Mouse (Mus musculus) common myeloid progenitor, adult 5-6 weeks (primary cell): Measurements from ENCODE around the gene Tm9sf2. TPM values are rescaled to one million over a fixed set of nuclear protein-coding genes. Genes with fewer than 3 reads are reported as not detected.
A peak's percentile ranks its signal among the peaks of the same experiment; 100 is the strongest.

Experiments
- ATAC-seq: replicated peaks from 2 replicates; pipeline ENCODE4 v1.8.0; 2016; ENCODE audit warnings: low read depth, mild to moderate bottlenecking, moderate TSS enrichment, inconsistent platforms; ENCODE audit not compliant: poor library complexity, severe bottlenecking
- total RNA-seq: library from RNA; stranded (forward); fragments of 200-1000, 187-1606 nt; gene quantifications from 2 replicates; pipeline ENCODE4 v1.2.3, GENCODE M21; 2017

Tm9sf2 gene
- 83.4 and 99.2 TPM in 2 replicates for total RNA-seq

DNA sequence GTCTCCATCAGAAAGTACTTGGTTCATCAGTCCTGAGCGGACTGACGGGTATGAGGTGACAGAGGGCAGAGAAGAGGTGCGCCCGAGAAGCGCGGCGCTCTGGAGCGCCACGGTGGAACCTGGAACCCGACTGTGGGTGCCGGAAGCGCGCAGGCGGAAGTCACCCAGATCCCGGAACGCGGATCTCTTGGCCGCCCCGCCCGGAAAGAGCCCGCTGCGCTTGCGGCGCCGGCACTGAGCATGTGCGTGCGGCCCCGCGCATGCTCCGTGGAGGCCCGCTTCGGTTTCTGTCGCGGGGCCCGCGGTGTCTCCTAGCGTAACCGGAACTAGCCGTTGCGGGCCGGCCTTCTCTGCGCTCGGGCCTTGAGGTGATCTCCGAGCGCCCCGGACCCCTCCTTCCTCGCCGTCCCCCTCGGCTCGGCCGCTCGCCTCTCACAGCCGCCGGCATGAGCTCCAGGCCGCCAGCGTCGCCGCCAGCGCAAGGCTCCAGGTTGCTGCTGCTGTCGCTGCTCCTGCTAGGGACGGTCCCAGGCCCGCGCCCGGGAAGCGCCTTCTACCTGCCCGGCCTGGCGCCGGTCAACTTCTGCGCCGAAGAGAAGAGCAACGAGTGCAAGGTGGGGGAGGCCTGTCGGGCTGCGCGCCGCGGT is at the start of gene Tm9sf2:
Gene Tm9sf2, plus strand, starts transcription at position 217 of the 647 bp plus-strand sequence.
- ATAC-seq, result peak; percentile 76

DNA sequence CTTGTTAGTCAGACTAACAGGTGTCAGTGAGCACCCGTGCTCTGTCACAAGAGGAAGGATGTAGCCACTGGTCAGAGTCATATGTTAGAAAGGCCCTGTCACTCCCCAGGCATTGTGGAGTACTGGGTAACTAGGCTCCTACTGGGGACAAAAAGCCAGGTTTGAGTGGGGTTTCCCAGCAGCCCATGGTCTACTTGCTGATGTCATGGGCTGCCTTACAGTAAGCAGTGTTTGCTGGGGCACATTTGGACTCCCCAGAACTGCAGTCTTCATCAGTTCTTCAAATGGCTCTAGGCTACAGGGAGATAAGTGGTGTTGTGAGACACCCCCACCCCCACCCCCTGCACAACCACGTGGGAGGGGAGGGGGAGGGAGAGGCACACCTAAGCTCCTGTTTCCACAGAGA is 48.9 kb upstream of the Tm9sf2 start:
- ATAC-seq, result 0 out of 2 replicates have a peak, but pooled peaks have one; percentile 18

DNA sequence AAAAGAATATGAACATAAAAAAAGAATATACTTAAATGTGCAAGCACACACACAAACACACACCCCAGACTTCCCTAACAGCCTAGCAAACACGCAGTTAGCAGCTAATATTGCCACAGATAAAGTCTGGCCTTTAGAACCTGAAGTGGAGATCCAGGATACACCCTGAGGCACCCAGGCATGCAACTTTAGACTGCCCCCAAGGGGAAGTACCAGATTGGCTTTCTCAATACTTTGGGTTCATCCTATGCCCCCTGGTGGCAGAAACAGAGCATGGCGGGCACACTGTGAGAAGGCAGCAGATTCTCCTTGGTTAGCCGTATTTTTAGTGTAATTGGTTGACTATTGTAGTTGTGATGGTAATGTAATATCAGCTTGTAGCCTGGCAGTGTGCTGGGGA is 46.2 kb upstream of the Tm9sf2 start:
- peak; percentile 79 for ATAC-seq

DNA sequence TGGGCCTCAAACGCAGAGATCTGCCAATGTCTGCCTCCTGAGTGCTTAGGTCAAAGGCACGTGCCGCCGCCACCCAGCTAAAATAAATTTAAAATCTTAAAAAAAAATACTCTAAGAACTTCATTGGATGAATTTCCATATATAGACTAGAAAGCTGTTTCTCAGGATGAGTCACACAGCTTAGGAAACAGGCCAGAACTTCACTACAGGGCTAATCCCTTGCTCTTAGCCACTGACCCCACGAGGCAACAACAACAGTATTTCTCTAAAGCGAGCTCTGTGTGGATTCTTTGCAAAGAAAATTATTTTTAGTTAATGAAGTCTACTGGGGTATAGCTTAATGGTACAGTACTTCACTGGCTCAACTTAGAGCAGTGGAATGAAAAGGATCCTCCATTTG is 45.5 kb upstream of the Tm9sf2 start:
- ATAC-seq, result no peak

DNA sequence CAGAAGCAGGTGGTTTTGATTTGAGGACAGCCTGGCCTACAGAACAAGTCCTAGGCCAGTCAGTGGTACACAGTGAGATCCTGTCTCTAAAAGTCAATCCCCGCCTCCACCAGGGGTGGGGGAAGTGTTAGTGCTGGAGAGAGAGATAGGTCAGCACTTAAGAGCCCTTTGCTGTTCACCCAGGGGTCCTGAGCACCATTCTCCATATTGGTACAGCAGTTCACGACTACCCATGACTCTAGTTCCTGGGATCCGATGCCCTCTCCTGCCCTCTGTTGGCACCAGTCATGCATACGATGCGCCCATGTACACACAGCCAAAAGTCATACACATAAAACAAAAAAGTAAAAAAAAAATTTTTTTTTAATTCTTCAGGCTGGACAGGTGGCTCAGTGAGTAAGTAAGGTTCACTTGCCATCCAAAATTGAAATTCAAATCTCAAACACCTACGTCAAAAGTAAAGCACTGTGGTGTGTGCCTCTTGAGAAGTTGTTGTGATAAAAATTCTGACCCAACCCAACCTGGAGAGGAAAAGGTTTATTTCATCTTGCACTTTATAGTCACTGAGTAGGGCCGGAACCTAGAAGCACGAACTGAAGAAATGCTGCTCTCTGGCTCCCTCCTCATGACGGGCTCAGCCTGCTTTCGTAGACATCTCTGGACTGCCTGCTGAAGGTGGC is 44.3 kb upstream of the Tm9sf2 start:
- ATAC-seq, result no peak

DNA sequence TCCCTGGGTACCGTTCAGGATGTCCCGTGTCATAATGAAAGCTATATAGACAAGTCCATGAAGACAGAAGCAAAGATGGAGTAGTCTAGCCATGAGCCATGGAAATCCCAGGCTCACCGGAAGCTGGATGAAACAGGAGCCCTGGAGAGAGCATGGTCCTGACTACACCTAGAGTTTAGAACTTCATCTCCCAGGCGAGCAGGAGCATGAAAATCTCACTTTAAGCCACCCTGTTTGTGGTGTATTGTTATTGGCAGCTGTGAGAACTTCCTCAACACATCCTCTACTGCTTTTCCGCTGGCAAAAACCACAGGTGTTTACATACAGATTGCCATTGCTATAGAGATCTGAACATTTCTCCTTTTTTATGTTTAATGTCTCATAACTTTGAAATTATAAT is 43.2 kb upstream of the Tm9sf2 start:
- peak; percentile 53 for ATAC-seq

DNA sequence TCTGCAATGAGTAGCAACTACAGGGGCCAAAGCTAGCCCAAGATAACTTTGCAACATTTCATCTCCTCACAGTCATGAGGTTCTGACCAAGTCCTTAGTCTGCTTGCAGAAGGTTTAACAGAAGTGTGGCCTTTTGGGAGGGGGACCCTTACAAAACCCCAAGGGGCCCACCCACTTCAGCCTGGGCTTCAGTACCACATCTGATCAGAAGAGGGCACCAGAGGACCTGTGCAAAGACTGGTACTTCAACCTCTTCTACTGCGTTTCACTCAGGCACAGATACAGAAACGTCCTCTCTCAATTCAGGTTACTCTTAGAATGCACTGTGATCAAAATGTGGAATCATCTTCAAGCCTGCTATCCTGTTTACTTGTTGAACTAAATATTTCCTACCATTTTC is 42.3 kb upstream of the Tm9sf2 start:
- ATAC-seq, result peak; percentile 53

DNA sequence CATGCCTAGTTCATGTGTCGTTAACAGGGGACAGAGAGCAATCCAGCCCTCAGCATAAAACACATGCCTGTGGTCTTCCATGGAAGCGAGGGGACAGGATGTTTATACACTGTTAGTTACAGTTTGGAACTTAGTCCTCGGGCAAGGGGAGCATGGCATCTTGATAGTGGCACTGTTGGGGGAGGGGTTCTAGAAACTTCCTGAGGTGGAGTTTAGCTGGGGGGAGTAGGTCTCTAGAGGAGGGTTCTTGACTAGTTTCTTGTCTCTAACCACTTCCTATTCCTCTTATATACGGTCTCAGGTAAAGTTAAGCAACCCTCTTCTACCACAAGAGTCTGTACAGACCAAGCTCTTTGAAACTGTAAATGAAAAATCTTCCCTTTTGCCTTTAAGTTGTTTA is 40.6 kb upstream of the Tm9sf2 start:
- peak; percentile 21 for ATAC-seq

DNA sequence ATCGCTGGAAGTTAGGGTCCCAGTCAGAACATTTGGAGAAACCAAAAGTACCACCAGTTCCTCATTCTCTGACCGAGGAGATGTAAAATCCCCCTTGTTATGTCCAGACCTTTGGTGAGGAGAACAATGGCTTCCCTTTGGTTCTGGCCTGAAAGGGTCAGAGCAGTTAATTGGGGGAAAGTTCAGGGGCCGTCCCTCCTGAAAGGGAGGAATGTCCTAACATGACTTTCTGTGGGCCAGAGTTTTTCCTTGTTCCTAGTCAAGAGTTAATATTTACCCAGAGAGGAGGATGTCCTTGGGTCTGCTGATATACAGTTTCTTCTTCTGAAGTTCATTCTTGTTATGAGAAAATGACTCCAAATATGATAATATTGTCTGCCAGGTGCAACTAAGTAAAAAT is 38.8 kb upstream of the Tm9sf2 start:
- peak; percentile 16; the same call in 1 of the 2 replicates for ATAC-seq

DNA sequence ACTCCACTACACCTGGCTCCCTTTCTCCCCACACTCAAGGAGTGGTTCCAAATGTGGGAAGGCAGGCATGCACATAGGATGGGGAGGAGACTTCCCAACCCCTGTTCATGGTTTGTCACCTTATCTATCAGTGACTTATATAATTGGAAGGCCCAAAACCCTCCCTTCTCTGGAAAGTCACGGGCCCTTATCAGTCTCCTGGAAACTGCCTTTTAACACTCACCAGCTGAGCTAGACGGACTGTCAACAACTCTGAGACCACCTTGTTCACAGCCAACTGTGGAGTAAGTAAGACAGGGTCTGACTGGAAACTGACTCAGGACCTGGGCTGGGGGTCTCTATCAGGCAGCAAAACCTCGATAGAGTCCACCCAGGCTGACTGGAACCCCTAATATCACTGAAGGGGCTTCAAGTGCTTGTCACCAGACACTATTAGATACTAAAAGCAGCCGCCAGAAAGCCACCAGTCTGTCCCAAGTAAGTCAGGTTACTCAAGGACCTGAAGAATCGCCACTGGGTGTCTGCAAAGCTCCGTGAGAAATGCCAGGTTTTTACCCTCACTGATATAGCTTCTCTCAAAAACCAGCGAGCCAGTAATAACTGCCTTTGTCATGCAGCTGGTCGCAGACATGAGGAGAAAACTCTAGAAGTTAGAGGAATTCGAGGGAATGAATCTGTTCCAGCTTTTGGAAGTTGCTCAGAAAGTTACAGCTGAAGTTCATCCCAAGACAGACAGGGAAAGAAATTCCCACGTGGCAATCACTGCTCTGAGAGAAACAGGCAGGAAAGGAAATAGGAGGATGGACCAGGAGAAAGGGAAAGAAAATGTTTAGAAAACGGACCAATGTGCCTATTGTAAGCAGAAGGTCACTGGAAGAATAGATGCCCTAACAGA is 37.8 kb upstream of the Tm9sf2 start:
- no peak for ATAC-seq

DNA sequence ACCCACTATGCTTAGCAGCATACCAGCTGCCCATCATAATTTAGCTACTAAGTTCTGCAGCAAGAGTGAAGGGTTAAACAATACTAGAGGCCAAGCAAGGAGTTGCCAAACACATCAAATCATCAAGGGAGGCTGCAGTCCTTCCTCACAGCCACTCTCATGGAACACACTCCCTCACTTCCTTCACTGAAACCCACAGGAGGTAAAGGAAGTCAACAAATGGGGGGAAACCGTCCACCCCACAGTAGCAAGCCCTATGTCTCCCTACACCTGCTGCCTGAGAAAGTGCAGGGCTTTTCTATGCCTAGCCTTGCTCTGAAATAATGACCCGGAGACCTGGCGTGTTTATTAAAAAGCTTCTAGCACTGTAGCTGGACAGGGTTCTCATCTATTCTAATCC is 36.9 kb upstream of the Tm9sf2 start:
- ATAC-seq, result peak; percentile 31

DNA sequence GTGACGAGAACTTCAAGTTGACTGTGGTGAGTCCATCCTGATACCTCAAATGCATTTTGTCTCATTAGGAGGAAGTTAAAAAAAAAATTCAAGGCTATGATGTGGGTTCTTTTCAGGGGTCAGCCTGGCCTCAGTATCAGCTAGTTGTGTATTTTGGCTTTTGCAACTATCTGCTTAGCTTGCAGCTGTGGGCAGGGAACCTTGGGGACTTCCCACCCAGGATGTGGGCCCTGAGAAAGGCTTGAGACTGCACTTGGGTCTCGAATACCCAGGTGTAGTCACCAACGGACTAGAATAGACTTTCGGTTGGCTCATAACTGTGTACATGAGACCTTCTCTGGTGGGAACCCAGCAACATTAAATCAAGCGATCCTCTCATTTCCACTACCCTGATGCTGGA is 33.4 kb upstream of the Tm9sf2 start:
- no peak for ATAC-seq

DNA sequence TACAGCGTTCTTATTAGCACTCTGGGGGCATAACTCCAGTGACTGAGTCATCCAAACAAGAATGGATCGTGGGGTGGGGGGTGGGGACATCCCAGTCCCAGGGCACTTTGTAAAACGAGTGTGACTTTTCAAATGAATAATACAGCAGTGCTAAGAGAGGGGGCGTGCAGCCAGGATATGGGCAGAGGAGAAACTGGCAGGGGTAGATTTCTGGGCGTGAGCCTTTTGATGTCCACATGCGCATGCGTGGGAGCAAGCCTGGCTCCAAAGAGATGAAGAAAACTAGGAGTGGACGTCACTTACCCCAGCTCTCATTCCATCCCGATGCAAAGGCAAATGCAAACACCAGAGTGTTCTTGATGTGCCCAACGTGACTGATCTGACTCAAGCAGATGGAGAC is 32.5 kb upstream of the Tm9sf2 start:
- no peak for ATAC-seq

DNA sequence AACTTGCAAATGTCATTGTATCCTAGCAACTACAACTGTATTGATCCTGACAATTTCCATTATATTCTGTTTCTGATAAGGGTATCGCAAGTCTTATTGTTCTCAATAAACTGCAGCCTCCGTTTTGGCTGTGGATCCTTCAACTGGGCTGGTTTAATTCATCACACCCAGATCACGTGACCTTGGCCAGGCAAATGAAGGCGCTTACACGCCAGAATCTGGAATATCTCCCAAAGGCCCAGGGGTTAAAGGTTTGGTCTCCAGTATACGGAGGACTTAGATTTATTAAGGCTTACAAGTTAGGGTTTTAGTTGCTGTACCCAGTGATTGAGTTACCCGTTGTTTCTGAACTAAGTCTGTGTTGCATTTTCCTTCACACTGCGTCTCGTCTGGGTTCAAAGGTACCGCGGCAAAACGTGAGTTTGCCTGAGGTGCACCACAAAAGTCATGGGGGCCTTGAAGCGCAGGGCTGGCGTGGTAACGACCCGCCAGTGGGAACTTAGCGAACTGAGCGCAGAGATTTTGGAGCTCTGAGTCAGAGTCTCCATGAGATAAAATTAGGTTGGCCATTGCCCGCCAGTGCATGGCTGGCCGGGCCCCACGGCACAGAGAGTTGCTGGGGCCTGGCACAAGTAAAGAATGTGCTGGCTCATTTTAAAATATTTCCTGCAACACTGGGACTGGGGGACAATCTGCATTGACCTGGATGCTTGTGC is 31.2 kb upstream of the Tm9sf2 start:
- ATAC-seq, result no peak

DNA sequence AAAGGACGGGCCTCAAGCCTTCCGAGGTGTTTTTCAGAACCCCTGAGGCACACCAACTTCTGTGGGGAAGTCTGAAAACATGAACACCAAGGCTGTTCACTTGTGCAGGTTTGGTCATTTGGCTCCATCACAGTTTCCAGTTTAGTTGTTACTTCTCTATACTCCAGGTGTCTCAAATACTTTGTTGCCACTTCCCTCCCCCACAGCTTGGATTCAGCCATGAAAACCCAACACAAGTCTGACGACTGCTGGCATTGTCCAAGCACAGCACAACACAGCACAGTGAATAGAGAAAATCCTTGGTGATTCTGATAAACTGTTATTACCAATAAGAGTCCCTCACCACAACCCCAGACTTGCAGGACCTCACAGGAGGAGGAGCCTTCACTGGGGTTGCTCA is 29.8 kb upstream of the Tm9sf2 start:
- no peak for ATAC-seq

DNA sequence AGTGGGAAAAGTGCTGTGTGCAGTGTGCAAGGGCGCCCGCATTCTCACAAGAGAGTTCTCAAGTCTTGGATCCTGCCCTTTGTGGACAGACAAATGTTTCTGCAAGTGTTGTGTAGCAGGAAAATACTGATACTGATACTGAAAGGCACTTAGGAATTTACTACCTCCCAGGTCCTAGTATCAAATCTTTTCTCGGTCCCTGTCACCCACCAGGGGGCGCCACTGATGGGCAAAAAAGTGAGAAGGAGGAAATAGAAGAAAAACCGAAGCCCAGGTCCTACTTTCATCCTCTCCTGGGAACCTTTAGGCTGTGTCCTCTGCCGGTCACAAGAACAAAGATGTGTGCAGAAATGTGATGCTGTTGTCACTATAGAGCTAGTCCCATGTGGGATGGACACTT is 27.4 kb upstream of the Tm9sf2 start:
- peak; percentile 79 for ATAC-seq

DNA sequence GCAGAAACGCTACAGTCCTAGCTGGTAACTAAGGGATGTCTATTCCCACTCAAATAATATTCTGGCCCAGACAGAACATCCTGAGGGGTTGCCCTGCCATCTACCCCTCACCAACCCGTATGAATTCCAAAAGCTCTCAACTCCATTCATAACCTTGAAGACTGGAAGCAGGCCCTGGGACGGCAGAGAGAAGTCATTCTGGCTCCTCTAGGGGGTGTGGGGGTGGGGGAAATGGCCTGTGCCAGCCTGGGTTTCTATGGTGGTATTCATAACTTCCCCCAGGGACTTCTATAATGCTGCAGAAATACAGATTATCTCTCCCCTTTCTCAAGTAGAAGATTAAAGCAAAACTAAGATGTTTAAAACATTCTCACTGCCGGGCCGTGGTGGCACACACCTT is 26.9 kb upstream of the Tm9sf2 start:
- ATAC-seq, result no peak

DNA sequence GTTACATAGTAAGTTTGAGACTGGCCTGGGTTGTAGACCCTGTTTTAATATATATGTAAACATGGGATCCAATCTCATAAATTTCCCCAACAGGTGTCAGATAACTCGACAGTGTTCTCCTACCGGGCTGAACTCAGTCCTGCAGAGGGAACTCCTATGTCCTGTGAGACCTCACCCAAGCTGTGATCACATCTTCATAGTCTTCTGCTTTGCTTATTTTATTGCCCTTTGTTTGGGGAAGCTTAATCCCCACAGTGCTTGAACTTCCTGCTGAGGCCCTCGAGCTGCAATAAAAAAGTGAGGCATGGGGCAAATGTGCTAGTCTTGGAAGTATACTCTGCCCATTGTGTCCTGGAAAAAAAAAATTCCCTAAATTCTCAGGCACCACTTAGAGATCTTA is 25.5 kb upstream of the Tm9sf2 start:
- no peak for ATAC-seq

DNA sequence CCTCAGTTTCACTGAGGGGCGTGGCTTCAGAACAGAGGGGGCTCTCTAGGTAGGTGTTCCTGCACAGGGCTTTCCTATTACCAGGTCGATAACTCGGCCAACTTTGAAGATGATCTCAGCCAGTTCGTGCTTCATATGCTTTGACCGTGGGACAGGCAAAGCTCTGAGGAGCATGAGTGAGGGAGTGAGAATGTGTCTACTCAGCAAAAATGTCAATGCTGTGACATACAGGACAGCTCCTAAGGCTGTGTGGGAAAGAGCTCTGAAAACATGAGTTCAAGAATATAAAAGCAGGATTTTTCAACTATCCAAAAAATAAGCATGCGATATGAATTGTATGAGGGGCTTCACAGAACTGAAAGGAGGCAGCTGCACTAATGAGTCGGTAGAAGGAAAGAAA is 23.3 kb upstream of the Tm9sf2 start:
- ATAC-seq, result no peak

DNA sequence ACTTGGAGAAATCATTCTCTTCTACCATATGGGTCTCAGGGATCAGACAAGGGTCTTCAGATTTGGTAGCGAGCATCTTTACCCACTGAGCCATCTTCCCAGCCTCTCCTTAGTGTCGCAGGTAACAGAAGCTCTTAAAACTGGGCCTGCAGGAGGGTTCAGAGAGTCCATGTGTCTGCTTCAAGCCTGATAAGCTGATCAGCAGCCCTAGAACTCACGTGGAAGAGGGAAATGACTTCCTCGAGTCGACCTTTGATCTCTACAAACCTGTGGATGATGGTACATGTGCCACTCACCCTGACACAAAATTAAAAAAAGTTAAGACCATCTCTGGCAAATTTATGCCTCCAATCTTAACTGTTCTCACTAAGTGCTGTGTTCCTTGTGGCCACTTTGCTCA is 18.9 kb upstream of the Tm9sf2 start:
- no peak for ATAC-seq
